Mouse (Mus musculus) gastrocnemius, adult 8-10 months (tissue): Measurements from ENCODE around the gene Tbc1d21. TPM values are rescaled to one million over a fixed set of nuclear protein-coding genes. Genes with fewer than 3 reads are reported as not detected.

Source experiments
- DNase-seq, 2 experiments: peaks; one replicate each; pipeline ENCODE4 v3.0.0; 2022; ENCODE audit warnings: low spot score in 2 of 2
- total RNA-seq, 4 experiments: library from RNA; stranded (reverse); gene quantifications; 2 replicates each; pipeline ENCODE4 v1.2.4; 2022

Tbc1d21 gene
- total RNA-seq = not detected

DNA sequence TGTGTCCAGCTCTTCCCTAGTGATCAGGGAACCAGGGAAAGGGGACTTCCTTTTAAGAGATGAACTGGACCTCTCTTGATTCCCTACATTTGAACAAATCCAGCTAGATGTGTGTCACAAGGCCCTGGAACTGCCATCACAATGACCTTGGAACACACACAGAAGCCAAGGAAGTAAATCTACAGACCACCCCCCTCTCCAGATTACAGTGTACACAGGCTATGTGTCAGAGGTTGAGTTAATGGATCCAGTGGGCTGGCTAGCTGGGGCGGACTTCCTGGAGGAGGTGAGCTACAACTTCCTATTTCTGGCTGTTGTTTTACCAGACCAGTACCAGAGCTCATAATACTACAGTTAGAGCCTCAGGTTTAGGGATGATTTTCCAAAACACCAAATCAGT lies at the start of gene Tbc1d21:
Gene Tbc1d21, minus strand, starts transcription at position 101 of the 400 bp plus-strand sequence.
- no peak for DNase-seq

DNA sequence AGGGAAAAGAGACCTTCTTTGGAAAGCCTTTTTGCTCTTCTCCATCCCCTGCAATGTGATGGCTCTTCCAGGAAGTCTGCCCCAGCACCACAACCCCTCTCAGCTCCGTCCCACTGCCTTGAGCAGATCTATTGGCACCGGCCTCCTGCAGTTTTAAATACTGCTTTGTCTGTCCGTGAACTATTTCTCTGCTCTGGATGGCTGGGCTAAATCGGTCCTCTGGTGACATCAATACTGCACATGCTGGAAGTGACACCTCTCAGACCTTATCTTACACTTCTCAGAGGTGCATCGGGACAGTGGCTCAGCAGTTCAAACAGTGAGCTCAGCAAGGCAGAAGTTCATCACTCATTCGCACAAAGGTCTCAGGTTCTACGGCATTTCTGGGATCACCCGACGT lies 41.3 kb upstream of the Tbc1d21 start:
- DNase-seq = no peak

DNA sequence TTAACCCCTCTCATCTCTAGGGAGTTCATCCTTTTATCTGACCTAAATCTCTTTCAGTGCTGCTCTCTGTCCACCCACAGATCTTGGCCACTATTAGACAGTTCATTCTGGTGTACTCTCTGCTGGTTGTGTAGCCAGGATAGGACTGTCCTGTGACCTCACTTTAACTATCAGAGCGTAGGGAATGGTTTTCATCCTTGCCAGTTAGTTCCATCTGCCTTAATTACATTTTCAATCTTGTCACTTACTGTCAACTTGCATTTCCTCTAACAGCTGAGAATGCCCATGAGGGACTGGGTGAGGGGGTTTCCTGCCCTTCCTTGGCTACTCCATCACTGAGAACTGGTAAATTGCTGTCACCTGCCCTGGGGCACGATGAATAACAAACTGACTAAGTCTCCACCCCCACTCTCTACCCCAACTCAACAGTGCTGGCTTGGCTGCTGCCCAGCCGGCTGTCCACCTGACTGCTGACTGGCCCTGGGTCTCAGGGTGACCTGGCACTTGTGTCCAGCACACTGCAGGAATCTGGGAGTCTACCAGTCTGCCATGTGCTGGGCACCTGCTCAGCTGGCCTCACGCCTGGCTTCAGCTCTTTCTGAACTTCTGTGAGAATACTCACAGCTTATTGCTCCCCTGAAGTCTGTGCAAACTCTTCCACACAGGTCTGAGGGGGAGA lies 39.9 kb upstream of the Tbc1d21 start:
- no peak for DNase-seq

DNA sequence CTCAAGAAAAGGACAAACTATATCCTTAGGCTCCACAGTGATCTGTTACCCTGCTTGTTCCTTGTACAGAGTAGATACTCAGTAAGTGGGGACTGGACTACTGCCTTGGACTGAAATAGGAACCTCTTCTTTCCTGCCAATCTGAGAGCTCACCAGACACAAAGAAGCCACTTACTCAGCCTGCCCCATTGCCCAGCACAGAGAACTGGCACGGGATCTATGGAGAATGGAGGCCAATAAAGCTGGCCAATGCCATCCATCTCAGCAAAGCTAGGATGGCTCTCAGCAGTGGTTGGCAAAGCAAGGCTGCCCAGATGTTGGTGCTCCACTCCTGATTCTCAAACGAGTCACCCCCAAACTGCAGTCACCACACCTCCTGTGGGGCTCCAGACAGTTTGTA lies 39.0 kb upstream of the Tbc1d21 start:
- DNase-seq = no peak

DNA sequence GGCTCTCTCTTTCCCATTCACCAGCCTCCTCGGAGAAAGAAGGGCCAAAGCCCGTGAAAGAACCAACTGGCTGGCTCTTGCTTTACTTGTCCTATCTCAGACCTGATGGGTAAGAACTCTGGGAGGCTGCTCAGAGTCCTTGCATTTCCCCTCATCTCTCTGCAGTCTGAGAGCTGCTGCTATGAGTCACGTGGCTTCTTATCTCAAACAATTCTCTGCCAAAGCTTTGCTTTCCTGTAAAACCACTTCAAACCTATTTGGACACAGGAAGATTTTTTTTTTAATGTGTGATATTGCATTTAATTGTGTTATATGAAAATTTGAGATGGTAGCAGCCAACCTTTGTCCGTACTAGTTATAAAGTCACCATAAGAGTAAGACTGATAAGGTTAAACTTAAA lies 34.2 kb upstream of the Tbc1d21 start:
- DNase-seq = no peak

DNA sequence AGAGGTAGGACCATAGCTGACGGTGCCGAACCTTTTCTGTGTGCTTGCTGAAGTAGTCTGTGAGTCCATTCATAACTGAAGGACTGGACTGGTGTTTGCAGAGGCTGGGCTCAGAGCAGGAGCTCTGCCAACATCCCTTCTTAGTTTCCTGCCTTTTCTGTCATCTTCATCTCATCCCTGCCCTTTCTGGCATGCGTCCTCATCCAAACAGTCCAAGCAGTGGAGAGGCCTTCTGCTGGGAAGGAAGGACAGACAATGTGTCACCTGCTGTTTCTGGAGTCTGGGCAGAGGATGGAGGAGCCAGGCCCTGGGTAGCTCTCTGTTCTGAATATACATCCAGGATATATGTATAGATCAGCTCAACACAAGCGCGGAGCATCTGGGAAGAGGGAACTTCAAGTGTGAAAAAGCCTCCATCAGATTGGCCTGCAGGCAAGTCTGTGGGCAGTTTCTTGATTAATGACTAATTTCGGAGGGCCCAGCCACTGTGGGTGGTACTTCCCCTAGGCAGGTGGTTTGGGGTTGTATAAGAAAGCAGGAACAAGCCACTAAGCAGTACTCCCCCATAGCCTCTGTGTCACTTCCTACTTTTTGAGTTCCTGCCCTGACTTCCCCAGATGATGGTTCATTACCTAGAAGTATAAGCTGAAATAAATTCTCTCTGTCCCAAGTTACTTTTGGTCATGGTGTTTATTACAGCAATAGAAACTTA lies 31.3 kb upstream of the Tbc1d21 start:
- no peak for DNase-seq

DNA sequence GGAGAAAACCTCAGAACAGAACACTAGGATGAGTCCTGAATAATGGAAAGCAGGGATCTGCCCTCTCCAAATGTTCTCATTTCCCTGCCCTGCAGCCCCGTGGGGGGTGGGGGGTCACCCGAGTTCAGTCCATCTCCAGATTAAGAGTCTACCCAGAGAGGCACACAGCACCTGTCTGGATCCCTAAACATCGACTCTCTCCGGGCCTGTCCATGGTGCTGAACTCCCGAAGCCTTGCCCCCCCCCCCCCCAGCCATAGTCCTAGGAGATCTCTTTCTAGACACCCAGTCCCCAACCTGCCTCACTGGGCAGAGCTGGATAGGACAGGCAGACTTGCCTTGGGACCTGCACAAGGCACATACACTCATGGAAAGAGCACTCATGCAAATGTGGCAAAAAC lies 29.4 kb upstream of the Tbc1d21 start:
- DNase-seq = no peak

DNA sequence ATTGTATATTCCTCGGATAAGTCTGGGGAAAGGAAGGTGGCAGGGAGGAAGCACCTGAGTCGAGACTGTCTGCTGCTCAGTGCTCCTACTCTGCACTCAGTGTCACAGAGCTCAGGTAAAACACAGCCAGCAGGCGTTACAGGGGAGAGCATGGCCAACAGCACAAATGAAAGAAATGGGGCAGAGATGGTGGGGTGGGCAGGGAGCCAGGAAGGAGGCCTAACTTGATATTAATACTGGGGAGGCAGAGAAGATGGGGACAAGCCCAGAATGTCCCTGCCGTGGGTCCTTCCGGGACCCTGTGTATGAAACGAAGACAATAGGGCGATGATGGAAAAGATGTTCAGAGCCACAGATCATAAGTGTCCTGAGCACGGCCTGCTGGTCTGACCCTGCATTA lies 24.4 kb upstream of the Tbc1d21 start:
- DNase-seq = no peak

DNA sequence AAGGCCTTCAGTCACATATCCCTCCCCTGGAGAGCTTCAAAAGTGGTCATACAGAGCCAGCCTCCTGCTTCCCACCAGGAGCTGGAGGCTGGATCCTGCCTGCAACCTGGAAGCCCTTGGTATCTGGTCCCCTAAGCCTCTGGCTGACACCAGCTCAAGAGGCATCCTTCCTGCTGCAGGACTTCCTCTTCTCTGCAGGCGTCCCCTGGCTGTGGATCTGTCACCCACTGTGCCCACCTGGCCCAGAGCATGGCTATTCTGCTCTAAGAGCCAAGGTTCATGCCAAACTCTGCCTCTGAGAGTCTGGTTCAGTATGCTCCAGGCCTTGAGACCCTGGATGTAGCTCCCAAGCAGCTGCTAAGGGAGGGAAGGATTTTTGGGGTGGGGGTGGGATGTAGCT lies 23.6 kb upstream of the Tbc1d21 start:
- DNase-seq = no peak

DNA sequence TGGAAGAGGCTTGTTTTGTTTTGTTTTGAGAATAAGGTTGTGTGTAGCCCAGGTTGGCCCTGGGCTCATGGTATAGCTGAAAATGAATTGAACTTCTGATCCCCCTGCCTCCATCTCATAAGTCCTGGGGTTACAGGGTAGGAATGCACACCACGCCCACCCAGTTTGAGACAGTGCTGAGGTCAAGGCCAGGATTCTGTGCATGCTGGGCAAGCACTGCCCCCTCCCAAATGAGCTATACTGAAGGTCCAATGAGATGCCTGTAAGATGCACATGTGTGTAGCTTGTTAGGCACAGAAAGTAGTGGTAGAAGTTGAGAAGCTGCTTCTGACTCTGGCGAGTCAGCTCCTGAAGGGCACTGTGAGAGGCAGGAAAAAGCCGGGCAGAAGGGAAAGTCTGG lies 18.1 kb upstream of the Tbc1d21 start:
- DNase-seq = no peak

DNA sequence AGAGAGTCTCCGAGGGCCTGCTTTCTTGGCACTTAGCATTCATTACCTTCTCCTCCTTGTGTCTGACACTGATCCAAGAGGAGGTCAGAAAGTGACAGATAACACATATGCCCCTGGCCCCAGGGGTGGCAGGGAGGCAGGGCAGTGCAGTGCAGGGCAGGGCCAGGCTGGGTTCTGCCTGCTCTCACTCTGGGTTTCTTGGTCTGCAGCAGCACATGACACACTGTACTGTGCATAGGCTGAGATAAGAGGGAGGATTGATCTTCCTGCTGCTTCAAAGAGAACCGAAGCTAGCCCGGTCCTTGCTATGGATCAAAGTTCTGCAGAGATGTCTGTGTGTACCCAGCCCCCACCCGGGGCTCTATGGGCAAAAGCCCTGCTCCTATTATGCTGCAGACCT lies 8.6 kb upstream of the Tbc1d21 start:
- no peak for DNase-seq

DNA sequence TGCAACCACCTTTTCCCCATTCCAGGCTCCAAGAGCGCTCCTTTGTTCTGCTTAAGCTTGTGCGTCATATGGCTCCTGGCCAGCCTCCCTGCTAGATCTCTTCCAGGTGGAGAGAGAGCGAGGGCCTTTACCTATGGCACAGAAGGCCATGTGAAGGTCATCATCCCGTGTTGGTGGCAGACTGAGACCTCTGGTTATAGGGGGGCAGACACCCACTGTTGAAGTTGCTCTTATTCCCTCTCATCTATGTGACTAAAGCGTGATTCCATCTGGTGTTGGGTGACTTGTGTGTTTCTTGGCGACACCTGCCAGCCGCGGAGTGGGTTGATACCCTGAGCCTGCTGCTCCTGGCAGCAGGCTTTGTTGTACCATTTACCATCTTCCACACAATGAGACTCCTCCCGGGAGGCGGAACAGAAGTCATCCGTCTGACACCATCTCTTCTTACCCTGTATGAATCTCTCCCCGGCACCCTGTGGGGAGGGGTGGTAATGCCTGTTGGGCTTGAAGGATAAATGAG lies 3.7 kb upstream of the Tbc1d21 start:
- no peak for DNase-seq

DNA sequence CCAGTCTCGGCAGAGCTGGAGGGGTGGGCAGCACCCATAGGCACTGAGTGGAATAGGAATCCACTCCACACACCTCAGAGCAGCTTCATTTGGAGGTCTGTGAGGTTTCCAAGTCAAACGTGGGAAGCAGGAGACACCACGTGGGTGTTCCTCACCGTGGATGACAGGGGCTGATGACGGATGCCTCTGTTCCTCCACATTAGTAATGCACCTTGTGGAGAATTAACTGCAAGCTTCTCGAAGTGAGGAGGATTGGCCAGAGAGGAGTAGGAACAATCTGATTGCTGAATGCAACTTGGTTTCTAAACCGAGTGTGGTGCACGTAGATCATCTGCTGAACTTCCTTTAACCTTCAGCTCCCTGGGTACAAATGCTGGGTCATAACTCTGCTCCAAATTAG lies 1.7 kb upstream of the Tbc1d21 start:
- no peak for DNase-seq

DNA sequence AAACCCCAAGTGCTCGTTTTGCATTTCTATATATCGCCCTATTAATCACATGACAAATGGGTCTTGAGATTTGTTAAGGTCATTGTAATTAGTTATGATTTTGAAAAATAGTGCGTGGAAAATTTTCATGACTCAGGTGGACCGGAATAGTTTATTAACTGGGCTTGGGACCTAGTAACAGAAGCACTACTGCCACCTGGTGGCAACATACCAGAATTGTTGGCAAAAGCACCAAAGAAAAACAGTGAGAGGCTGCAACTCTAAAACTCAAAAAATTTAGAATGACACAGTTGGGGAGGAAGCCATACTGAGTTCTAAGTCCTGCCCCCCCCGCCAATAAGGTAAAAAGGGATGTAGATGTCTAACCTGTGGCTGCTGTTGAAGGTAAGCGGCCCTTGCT lies 611 bp downstream of the Tbc1d21 start:
- no peak for DNase-seq

DNA sequence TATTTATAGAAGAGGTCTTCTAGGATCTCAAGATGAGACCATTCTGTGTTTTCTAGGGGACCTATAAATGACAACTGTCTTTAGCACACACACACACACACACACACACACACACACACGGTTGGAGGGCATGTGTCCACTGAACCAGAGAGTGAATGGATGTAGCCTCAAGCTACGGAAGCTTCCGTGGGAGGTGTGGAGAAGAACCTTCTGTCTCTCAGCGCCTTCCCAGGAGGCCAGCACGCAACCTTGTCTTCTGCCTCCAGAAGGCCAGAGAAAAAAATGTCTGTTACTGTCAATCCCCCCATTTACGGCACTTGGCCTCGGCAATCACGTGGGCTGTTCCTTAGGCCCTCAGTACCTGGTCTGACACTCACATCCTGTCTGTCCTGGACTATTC lies 5.9 kb downstream of the Tbc1d21 start:
- no peak for DNase-seq

DNA sequence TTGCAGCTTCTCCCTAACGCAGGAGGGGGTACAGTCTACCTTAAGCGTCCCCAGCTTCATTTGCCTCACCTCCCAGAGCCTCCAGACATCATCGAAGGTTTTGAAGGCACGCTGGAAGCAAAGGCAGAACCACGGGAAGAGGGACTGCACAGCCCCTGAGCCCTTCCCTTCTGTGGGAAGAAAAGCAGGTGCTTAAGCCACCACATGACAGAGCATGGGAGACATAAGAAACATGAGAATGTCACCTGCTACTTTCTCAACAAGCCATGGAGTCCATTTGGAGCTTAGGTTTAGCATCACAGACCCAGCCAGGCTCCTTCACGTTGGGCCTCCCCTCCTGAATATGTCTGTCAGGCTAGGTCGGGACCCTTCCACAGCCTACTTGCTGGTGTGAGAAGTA lies 8.3 kb downstream of the Tbc1d21 start:
- DNase-seq = no peak

DNA sequence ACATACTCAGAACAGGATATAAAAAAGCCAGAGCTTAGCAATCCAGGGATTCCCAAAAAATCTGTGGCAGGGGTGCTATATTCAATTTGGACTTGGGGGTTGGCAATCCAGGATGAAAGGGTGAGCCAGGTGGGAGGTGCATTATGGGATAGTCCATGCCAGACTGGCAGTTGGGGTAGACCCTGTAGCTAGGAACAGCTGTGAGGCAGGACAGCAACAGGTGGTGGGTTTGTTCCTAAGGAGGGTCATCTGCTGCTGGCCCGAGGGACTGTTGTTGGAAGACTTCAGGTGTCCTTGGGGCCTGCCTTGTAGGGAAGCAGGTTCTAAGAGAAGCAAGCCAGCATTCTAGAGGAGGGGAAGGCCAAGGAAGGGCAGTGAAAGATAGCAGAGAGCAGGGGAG lies 8.9 kb downstream of the Tbc1d21 start:
- DNase-seq = no peak

DNA sequence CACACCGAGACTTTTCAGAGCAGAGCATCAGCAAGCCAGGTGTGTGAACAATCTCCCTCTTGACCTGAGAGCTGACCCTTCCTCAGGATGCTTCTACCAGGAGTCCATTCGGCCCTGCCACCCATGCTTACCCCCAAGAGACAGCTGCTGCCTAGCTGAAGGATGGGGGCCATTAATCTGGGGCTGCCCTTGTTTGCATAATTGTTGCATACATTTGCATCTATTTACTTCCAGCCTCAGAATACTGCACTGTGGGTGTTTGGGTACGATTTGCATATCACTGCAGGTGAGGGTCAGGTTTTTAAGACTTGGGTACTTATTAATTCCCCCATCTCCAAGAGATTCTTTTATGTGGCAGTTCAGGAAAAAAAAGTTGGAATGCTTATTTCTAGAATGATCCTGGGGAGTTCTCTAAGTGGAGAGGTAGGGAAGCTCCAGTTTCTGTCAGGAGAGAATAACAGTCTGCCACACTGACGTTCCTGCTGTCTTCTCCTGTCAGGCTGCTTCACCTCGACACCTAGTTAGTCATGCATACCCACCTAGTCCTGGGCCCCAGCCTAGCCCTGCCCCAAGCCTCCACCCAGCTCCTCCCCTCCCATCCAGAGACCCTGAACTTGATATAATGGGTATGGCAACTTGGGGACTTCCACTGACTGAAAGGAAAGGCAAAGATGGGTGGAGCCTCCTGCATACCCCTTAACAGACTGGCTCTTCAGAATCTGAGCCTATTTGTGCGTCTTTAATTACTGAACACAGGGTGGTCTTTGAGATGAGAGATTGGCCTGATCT lies 14.8 kb downstream of the Tbc1d21 start:
- no peak for DNase-seq

DNA sequence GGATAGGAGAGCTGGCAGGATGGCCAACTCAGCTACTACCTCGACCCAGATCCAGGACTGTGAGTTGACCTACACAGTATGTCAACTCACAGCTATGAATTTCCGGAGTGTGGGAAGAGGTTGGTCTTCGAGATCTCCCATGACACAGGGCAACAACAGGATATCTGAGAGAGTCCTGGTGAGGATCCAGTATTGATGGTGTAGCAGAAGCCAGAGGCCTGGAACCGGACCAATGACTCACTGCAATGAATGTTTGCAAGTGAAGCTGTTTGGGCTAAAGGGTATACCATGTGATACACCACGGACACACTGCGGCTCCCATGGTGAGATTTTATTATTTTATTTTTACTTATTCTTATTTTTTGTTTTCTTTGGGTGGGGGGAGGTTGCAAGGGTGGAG lies 15.6 kb downstream of the Tbc1d21 start:
- no peak for DNase-seq

DNA sequence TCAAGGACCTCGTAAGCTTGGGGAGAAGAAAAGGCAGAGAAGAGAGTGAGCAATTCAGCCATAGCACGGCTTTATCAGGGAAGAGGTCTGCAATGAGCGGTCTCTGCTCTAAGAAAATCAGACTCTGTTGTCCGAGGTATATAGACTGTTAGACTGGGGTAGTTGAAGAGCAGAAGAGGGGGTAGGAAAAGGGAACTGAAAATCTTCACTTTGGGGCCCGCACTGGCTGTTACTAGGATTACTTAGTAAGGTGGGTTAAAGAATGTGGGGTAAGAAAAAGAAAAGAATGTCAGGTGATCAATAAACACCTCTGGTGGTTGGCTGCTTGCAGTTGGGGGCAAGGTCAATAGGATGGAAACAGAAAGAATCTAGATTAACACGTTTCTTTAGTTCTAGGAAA lies 17.0 kb downstream of the Tbc1d21 start:
- DNase-seq = no peak

DNA sequence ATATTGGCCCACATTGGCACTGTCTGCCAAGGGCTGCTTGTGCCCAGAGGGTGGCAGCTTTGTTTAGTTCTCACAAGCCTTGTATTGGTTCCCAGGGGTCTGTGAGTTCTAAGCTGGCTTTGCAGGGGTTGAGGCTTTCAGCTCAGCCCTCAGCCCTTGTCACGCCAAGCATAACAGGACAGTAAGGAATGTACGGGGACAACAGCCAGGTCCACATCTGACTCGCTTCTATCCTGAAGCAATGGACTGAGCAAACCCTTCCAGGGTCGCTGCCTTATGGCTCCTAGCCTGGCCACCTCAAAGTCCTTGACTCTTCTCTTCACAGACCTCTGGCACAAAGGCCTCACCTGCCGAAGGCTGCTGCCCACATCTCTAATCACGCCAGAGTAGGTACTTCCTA lies 22.5 kb downstream of the Tbc1d21 start:
- no peak for DNase-seq

DNA sequence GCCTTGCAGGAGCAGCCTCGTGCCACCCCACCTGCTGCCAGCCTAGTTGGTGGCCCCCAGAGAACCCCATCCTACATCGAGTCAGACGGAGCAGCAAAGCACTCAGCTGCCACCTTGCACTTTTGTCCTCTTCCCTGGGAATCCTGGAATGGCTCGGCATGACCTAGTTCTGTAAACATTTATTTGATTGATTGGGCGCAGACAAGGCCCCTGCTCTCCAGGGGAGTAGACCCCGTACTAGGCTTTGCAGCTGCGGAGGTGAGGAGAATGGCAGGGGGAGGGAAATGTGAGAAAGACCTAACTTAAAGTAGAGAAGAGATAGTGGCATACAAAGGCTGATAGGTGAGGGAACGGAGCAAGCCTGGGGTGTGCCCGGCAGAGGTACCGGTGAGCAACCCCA lies 23.8 kb downstream of the Tbc1d21 start:
- no peak for DNase-seq
